Mouse (Mus musculus) MN1 (cell line): ENCODE results near the gene Sfi1.
A peak's percentile ranks its signal among the peaks of the same experiment; 100 is the strongest.
"Not testable (repeated sequence)": the region's sequence is repeated elsewhere in the genome, so short reads cannot be mapped to it uniquely, and the experiment has no call there.

Experiments
- DNase-seq: peaks from one replicate; pipeline ENCODE4 v3.0.0-alpha.2; 2016; ENCODE audit warnings: low spot score

Gene Sfi1

DNA sequence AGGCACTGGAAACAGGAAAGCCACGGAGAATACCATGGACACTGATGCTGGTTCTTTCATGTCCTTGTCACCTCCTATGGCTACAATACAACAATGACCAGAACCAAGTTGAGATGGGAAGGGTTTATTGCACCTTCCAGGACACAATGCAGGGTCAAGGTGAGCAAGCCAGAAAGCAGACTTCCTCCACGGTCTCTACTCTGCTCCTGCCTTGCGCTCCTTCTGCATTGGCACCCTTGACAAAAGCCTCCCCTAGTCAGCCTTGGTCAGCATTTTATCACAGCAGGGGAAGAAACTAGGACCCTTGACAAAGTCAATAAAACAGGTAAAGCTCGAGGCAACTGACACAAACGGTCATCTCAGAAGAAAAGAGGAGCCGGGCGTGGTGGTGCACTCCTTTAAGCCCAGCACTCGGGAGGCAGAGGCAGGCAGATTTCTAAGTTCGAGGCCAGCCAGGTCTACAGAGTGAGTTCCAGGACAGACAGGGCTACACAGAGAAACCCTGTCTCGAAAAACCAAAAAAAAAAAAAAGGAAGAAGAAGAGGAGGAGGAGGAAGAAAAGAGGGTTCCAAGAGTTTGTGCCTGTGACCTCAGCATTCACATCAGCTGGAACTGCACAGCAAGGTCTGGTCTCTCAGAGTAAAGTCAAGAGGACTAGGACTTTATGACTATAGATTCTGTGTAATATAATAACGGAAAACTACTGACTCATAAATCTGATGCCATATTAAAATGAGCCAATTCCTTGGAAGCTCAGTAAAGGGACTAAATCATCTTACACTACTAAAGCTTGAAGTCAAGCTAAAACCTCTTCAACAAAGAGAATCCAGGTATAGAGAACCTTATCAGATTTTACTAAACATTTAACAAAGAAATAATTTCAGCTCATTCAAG, 19.6 kb downstream of the Sfi1 start:
- DNase-seq: peak; percentile 30

DNA sequence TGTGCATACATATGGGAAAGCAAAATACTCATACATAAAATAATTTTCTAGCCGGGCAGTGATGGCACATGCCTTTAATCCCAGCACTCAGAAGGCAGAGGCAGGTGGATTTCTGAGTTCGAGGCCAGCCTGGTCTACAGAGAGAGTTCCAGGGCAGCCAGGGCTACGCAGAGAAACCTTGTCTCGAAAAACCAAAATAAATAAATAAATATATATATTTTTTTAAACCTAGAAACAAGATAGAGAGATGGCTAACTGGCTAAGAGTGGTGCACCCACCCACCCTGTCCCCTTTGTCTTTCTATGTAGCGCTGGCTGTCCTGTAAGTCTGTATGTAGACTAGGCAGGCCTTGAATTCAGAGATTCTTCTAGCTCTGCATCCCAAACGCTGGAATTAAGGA, 20.7 kb downstream of the Sfi1 start:
- DNase-seq: not testable (repeated sequence)

DNA sequence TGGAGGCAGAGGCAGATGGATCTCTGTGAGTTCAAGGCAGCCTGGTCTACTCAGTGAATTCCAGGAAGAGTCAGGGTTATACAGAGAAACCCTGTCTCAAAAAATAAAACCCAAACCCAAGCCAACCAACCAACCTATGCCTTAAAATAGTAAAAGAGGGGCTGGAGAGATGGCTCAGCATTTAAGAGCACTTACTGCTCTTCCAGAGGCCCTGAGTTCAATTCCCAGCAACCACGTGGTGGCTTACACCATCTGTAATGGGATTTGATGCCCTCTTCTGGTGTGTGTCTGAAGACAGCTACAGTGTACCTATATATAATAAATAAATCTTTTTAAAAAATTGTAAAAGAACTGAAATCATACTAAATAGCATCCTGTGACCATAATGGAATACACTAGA, 21.3 kb downstream of the Sfi1 start:
- not testable (repeated sequence) for DNase-seq

DNA sequence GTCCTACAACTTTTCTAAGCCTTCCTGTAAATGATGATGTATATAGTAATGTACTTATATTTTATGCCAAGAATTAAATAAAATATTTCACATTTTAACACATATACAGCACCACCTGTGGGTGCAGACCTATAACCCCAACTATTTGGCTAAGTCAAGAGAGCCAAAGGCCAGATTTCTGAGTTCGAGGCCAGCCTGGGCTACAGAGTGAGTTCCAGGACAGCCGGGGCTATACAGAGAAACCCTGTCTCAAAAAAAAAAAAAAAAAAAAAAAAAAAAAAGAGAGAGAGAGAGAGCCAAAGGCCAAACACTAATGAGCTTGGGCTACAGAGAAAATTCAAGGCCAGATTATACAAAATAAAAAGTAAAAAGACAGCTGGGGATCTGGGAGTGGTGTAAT, 24.2 kb downstream of the Sfi1 start:
- DNase-seq: not testable (repeated sequence)

DNA sequence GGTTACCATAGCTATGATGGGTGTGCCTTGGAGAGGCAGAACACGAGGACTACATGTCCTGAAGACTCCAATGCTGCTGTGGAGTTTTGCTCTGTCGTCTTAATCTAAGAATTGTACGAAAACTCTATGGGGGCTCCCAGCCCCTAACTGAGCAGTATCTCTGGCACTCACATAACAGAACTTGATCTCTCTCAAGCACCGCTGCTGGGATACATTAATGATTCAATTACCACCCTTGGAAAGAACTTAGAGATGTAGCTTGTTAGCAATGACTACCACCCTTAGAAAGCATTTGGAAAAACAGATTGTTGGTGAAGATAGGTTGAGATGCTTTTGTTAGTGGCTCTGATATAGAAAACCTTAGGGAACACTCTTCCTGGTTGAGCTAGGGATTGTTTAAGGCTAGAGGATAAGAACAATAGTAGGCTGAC, 25.7 kb downstream of the Sfi1 start:
- peak; percentile 38 for DNase-seq

DNA sequence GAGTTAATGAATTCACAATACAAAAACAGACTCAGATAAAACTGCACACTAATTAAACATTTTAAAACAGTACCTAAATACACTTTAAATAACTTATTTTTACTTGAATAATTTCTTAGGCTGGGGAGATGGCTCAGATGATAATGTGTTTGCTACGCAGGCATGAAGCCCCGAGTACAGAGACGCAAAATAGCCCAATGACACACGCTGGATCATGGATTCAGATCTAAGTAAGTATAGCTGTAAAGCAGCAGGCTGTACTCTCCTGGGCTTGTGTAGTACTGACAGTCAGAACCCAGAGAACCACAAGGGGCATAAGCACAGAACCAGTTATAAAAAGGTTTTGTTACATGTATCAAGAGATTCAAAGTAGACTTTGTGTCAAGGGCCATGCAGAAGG, 26.1 kb downstream of the Sfi1 start:
- not testable (repeated sequence) for DNase-seq

DNA sequence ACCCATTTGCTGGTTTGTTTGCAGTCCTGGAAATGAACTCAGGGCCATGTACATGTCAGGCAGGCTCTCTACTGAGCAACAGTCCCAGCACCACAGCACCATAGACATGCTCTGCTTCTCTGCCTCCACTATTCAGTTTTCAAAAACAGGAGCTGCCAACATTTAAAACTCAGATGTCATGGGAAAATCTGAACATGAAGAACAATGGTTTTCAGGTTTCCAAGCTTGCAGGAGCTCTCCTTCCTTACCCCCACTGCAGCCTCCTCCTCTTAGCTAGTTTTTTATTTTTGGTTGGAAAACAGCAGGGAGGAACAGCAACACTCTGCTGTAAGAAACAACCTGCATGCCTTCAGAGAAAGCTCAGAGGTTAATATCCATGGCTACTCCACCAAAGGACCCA, 26.9 kb downstream of the Sfi1 start:
- peak; percentile 38 for DNase-seq

DNA sequence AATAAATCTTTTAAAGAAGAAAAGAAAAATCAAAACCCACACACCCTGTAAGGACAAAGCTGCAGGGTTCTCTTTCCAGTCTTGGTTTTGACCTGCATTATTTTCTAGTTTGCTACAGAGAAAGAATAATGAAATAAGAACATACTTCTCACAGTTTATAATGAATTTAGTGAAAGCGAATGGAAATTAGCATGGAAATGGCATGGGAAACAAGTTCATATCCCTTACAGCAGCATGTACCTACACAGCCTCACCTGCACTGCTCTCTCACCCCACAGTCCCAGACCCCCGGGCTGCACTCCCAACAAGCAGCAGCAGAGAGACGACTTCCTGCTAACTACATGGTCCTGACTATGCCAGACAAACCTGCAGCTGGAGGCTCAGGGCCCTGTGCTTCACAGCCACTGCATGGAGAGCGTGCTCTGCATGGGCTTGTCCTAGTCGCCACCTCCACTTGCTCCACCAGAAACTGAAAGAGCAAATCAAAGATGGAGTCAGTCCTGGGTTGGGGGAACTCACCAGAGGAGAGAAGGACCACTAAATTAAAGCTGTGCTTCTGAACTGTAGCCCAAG, 28.0 kb downstream of the Sfi1 start:
- peak; percentile 65 for DNase-seq

DNA sequence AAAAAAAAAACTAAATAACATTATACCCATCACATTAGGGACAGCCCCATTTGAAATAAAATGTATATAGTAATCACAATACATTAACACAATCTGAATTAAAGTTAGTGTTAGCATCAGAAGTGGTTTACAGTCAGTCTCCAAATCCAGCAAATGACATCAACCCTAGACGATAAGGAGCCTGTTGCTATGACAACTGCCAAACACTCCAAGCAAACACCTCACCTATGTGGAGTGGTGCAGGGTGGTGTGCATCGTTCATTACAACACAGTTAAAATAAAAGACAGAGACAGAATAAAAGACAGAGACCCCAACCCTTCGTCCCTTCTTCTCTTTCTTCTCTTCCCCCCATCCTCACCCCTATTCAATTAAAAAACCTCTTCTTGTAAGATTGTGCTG, 29.6 kb downstream of the Sfi1 start:
- peak; percentile 41 for DNase-seq

DNA sequence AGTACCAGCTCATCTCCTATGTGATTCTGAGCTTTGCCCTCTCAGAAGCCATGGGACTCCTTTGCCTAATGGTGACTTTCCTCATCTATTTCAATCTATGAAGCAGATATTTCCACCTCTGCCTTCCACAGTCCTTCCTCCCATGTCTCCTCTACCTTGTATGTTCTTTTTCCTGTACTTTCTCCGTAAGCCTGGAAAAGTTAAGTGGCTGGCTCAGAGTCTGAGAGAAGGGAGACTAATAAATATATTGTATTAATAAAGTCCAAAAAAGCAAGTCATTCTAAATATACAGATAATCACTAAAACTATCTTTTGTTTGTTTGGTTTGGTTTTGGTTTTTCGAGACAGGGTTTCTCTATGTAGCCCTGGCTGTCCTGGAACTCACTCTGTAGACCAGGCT, 30.1 kb downstream of the Sfi1 start:
- DNase-seq: peak; percentile 49

DNA sequence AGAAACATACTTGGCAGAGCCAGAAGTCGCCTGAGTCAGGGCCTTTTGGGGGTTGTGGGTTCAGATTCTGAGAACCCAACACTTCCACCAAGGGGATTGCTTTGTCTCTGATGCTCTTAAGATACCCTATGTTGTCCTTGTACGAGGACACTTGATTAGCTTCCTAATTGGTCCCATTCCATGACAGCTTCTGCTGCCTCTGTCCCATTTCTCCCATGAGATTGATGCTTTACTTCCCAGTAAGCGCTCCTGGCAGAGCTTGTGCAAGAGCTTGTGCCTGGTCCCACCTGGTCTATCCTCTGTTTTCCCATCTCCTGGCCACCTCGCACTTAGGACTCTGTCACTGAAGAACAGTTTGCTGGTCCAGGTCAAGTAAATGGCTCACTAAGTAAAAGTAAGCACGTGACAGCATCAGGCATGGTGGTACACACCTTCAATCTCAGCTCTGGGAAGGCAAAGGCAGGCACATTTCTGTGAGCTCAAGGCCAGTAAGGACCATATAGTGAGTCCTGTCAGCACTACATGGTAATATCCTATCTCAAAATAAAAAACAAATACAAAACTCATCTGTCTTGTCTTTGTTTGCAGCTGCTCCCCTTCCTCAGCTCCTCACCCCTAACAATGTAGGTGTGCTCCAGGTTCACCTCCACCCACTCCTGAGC, 30.9 kb downstream of the Sfi1 start:
- peak; percentile 51 for DNase-seq

DNA sequence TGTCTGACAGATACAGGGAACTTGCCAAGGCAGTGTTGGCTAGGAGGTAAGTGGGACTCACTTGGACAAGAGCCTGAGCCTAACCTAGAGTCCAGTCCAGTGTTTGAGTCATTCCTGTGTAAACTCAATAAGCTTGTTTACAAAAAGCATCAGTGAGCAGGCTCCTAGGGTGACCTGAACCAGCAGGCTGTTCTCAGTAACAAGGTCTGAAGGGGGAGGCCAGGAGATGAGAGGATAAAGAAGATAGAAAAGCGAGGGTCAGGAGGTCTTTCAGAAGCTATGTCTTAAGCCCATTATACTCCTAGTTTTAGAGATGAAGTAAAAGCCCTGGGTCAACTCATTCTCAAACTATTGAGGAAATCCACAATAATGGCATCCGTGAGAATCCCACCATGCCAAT, 31.9 kb downstream of the Sfi1 start:
- DNase-seq: peak; percentile 40

DNA sequence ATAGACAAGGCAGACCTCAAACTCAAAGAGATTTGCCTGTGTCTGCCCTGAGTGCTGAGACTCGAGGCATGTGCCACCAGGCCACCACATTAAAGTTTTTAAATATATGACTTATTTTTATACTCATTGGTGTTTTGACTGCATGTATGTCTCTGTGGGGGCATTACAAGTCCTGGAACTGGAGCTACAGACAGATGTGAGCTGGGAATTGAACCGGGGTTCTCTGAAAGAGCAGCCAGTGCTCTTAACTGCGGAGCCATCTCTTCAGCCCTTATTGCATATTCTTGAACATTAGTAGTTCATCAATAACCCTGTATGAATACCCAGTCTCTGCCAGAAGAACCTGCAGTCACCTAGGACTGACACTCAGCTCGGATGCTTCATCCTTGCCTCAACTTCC, 34.5 kb downstream of the Sfi1 start:
- DNase-seq: not testable (repeated sequence)

DNA sequence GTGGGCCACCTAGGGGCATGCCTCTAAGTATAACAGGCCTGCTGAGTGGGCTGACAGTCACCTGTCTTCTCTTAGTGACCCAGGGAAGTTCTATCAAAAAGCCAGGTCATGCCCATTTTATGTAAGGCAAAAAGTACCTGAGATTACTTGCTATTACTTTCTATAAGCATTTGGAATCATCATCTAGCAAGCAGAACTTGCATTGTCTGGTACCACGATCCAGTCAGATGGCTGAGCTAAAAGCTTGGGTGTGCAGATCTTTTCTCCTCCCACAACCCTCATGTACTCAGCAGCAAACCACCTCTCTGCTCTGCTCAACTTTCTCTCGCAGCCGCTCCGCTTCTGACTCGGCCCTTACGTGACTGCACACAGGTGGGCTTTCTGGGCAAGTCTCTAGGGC, 35.3 kb downstream of the Sfi1 start:
- not testable (repeated sequence) for DNase-seq

DNA sequence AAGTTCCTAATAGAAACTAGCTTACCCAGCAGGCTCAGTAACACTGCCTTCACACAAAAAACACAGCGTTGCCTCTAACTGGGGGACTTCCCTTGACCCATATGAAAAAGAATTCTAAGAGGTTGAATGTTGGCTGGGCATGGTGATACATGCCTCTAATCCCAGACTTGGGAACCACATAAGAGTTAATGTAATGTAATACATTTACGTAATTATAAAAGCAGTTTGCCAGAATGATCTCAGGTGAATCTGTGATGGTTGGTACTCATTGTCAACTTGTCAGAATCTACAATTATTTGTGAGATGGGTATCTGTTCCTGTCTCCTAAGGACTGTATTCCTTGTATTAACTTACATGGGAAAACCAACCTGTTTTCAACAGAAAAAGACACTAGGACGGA, 36.3 kb downstream of the Sfi1 start:
- not testable (repeated sequence) for DNase-seq

DNA sequence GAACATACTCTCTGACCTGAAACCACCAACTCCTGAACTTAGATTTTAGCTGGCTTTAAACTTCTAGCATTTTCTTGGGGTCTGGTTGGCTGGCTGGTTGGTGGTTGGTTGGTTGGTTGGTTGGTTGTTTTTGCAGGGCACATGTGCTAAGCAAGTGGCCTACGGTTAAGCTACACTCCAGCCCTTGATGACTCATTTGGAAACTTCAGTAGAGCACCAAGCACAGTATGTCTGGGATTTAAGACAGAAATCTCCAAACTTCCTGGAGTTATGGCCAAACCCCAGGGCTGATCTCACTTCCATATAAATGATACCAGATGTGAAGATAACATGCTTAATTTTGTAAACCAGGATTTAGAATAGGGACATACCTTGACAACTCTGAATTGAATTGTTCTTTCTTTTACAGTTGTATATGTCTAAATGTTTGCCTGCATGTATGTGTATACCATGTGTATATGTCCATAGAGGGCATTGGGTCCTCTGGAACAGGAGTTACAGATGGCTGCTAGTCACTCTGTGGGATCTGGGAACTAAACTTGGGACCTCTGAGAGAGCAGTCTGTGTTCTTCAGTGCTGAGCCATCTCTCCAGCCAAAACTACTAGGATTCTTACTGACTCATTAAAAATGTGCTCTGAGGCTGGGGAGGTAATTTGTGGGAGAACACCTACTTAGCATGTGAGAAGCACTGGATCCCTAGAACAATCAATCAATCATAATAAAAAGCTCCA, 39.4 kb downstream of the Sfi1 start:
- DNase-seq: peak; percentile 50

DNA sequence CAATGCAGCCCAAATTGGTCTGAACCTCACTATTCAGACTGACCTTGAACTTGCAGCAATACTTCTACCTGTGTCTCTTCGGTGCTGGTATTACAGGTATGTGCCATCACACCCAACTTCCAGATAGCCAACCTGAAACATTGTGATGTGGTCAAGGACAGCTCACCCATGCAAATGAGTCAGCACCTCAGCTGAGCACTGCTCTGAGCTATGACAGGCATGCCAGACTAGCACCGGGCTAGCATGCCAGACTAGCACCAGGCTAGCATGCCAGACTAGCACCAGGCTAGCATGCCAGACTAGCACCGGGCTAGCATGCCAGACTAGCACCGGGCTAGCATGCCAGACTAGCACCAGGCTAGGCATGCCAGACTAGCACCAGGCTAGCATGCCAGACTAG, 41.9 kb downstream of the Sfi1 start:
- not testable (repeated sequence) for DNase-seq

DNA sequence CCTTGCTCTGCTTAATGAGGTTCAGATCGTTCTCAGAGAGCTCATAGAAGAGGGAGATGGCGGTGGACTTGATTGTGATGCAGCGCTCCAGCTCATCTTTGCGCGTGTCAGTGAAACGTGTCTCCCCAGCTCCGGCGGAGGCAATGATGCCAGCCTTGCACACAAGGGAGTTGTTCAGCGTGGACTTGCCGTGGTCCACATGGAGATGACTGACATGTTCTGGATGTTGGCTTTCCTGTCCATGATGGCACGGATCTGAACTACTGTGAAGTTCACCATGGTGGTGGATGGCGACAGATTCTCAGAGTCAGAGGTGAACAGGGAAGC, 42.6 kb downstream of the Sfi1 start:
- not testable (repeated sequence) for DNase-seq

DNA sequence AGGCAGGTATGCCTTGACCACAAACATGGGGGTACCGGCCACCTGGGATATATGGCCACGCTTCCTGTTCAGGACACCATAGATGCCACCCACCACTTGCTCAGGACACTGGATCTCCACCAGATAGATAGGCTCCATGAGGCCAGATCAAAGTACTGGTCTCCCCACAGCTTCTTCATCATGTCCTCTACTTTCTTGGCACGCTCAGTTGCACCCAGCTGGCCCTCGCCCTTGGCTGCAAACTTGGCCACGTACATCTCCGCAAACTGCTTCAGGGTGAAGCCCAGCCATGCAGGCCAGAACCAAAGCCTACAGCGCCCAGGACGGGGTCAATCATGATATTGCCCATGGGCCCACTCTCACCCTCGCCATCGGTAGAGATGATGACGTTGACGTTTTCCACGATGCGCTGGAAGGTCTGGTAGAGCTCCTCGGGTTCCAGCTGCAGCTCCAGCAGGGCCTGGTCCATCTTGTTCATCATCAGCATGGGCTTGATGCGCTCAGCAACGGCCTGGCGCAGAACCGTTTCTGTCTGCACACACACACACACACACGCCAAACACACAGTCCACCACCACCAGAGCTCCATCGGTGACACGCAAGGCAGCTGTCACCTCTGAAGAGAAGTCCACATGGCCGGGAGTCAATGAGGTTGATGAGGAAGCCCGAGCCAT, 43.1 kb downstream of the Sfi1 start:
- DNase-seq: not testable (repeated sequence)

DNA sequence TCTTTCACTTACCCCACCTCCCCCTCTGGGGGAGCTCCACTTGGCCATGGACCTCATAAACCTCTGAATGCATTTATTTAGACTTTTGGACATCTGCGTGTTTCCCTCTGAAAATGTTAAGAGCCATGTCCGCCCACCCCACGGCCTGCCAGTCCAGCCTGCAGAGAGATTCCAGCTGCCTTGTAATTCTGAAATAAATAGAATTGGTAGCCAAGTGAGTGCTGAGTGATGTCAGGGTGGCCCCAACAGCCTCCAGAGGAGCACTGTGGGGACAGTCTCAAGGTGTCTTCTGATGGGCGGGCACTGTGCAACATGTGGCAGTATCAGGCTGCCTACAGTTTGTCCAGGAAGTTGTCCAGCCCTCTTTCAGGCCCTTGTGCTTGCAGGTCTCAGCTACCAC, 43.8 kb downstream of the Sfi1 start:
- DNase-seq: not testable (repeated sequence)

DNA sequence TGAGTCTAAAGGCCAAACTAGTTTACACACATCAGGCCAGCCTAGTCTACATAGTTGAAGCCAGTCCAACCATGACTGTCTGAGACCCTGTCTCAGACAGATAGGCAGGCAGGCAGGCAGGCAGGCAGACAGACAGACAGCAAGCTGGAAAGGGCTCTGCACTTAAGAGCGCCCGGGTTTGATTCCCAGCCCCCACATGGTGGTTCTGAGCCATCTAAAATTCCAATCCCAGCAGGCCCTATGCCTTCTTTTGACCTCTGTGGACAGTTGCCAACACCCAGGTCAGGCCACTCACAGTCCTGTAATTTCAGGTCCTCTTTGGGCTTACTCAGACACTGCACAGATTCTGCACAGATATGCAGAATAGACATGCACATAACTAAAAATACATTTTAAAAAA, 46.5 kb downstream of the Sfi1 start:
- not testable (repeated sequence) for DNase-seq
